Mouse (Mus musculus): ENCODE measurements around the gene Rpl31. TPM values are rescaled to one million over a fixed set of nuclear protein-coding genes. Genes with fewer than 3 reads are reported as not detected.

The Rpl31 gene
- polyA plus RNA-seq, 1 experiment, result 599 TPM

GRCm38 (mm10) chr1:39368267-39368841 is 712 bp downstream of the Rpl31 start:
- Histone ChIP-seq H3K27me3 (ENCODE audit: control insufficient read depth, insufficient read depth, low read length) (no peaks in the 10 kb centered on the region), H3K4me1 (ENCODE audit: control insufficient read depth, insufficient read depth, low read length) (no peaks in the 10 kb centered on the region), H3K27ac (ENCODE audit: insufficient read depth, low read length) (peak overlapping the region; percentile 35), H3K4me3 (replicated peaks; ENCODE audit: insufficient read depth, low read depth, low read length) (peak overlapping the region; percentile 93)
- no peak for DNase-seq
- WGBS, result under 1% methylated on average over 34 of the region's 34 CpGs
- TF ChIP-seq POLR2A (IDR thresholded peaks at IDR 0.05; ENCODE audit: borderline replicate concordance, insufficient read depth, low read length) (no peak), CTCF (IDR thresholded peaks at IDR 0.05; ENCODE audit: borderline replicate concordance, insufficient read depth, low read depth, low read length) (no peak)

GRCm38 (mm10) chr1:39370431-39370830 is 2.8 kb downstream of the Rpl31 start:
- Histone ChIP-seq H3K27me3 (ENCODE audit: control insufficient read depth, insufficient read depth, low read length) (no peaks in the 10 kb centered on the region), H3K27ac (ENCODE audit: insufficient read depth, low read length) (no peak overlapping the region), H3K4me3 (replicated peaks; ENCODE audit: insufficient read depth, low read depth, low read length) (no peak overlapping the region), H3K4me1 (ENCODE audit: control insufficient read depth, insufficient read depth, low read length) (no peaks in the 10 kb centered on the region)
- TF ChIP-seq CTCF (IDR thresholded peaks at IDR 0.05; ENCODE audit: borderline replicate concordance, insufficient read depth, low read depth, low read length) (no peak), POLR2A (IDR thresholded peaks at IDR 0.05; ENCODE audit: borderline replicate concordance, insufficient read depth, low read length) (no peak)
- DNase-seq, result peak in 1 of 2 experiments; percentile 4
- 92% methylated on average over 6 of the region's 6 CpGs for whole genome bisulfite sequencing

DNA sequence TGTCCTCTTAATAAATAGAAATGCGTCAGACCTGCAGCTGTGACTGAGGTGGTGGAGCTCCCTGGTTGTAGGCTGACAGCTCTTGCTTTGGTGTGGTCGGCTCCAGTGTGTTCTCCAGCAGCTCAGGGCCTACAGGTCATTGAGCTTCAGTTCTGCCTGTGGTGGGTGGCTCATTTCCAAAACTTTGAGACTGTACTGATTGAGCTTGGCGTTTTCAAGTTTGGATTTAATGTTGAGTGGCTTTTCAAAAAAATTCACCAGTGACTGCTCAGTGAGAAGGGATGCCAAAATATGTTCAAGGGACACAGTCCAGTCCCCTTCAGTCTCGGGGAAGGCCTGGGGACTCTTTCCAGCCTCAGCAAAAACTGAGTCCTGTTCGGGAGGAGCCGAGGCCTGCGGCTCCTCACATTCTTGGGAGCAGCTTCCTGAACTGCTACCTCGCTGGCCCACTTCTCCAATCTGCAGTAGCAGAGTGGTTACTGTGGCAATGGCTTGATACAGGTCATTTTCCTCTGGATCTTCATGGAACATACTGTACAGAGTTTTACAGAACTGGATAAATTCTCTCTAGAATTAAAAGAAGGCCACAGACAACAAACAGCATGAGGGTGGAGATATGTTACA is 4.7 kb downstream of the Rpl31 start:
- 55% methylated on average over 8 of the region's 8 CpGs for WGBS
- TF ChIP-seq CTCF (IDR thresholded peaks at IDR 0.05; ENCODE audit: borderline replicate concordance, insufficient read depth, low read depth, low read length) (no peak), POLR2A (IDR thresholded peaks at IDR 0.05; ENCODE audit: borderline replicate concordance, insufficient read depth, low read length) (no peak)
- DNase-seq, result peak in 1 of 2 experiments; percentile 10
- no peaks in the 10 kb centered on the region for H3K27me3 ChIP-seq (ENCODE audit: control insufficient read depth, insufficient read depth, low read length)
- H3K4me3 ChIP-seq (replicated peaks; ENCODE audit: insufficient read depth, low read depth, low read length), result no peak overlapping the region
- H3K4me1 ChIP-seq (ENCODE audit: control insufficient read depth, insufficient read depth, low read length), result no peaks in the 10 kb centered on the region; the same call in 1 of the 2 replicates
- no peak overlapping the region for H3K27ac ChIP-seq (ENCODE audit: insufficient read depth, low read length)

GRCm38 (mm10) chr1:39373378-39373777 is 5.7 kb downstream of the Rpl31 start:
- H3K27me3 ChIP-seq (ENCODE audit: control insufficient read depth, insufficient read depth, low read length), result no peaks in the 10 kb centered on the region
- WGBS, result 83% methylated on average over 4 of the region's 4 CpGs
- no peak for TF ChIP-seq POLR2A (IDR thresholded peaks at IDR 0.05; ENCODE audit: borderline replicate concordance, insufficient read depth, low read length)
- TF ChIP-seq CTCF (IDR thresholded peaks at IDR 0.05; ENCODE audit: borderline replicate concordance, insufficient read depth, low read depth, low read length), result no peak
- no peak overlapping the region for H3K27ac ChIP-seq (ENCODE audit: insufficient read depth, low read length)
- H3K4me3 ChIP-seq (replicated peaks; ENCODE audit: insufficient read depth, low read depth, low read length), result no peak overlapping the region
- no peaks in the 10 kb centered on the region; the same call in 1 of the 2 replicates for H3K4me1 ChIP-seq (ENCODE audit: control insufficient read depth, insufficient read depth, low read length)
- DNase-seq, result peak in 1 of 2 experiments; percentile 4

DNA sequence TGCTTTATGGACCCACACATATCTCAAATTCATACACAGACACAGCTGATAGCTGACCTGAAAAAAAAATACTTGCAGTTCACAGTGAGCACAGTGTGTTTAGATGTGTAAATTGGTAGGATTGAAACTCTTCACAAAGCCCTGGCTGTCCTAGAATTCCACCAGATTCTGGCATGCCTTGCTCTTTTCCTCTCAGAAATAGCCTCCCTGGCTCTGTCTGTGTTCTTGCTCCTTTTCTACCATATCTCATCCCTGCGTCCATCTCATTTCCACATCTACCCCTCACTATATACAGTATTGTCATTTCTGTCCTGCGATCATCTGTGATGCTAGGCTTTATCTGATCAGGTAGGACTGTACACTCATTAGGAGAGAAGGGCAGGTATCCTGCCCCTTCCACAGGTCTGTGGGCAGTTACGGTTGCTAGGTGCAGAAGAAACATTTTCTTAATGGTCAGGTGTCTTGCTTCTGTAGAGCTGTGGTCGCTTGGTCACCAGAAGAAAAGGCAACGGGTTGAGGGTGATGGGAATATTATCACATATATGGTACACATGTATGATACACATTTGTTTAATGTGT is 6.7 kb downstream of the Rpl31 start:
- H3K4me3 ChIP-seq (replicated peaks; ENCODE audit: insufficient read depth, low read depth, low read length), result no peak overlapping the region
- no peaks in the 10 kb centered on the region; the same call in 1 of the 2 replicates for H3K4me1 ChIP-seq (ENCODE audit: control insufficient read depth, insufficient read depth, low read length)
- H3K27me3 ChIP-seq (ENCODE audit: control insufficient read depth, insufficient read depth, low read length), result no peaks in the 10 kb centered on the region
- 85% methylated on average over 5 of the region's 5 CpGs for WGBS
- DNase-seq, result peak in 1 of 2 experiments; percentile 5
- TF ChIP-seq CTCF (IDR thresholded peaks at IDR 0.05; ENCODE audit: borderline replicate concordance, insufficient read depth, low read depth, low read length) (no peak), POLR2A (IDR thresholded peaks at IDR 0.05; ENCODE audit: borderline replicate concordance, insufficient read depth, low read length) (no peak)
- no peak overlapping the region for H3K27ac ChIP-seq (ENCODE audit: insufficient read depth, low read length)

DNA sequence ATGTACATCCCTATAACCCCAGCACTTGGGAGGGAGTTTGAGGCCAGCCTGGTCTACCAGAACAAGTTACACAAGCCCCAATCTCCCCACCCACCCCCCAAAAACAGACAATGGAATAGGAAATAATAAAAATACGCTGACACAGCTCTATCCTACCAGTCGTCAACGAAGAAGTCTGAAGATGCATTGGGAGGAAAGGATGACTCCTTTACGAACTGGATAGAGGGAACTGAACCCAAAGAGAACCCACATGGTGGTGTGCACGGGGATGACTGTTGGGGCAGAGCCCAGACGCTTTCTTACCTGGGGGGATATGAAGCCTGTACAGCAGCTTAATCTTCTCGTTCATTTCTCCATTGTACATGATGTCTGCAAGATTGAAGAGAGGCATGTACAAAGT is 8.5 kb downstream of the Rpl31 start:
- 78% methylated on average over 7 of the region's 7 CpGs for WGBS
- Histone ChIP-seq H3K27me3 (ENCODE audit: control insufficient read depth, insufficient read depth, low read length) (no peaks in the 10 kb centered on the region), H3K27ac (ENCODE audit: insufficient read depth, low read length) (no peak overlapping the region), H3K4me3 (replicated peaks; ENCODE audit: insufficient read depth, low read depth, low read length) (no peak overlapping the region), H3K4me1 (ENCODE audit: control insufficient read depth, insufficient read depth, low read length) (no peaks in the 10 kb centered on the region; the same call in none of the 2 replicates)
- TF ChIP-seq POLR2A (IDR thresholded peaks at IDR 0.05; ENCODE audit: borderline replicate concordance, insufficient read depth, low read length), result no peak
- no peak for TF ChIP-seq CTCF (IDR thresholded peaks at IDR 0.05; ENCODE audit: borderline replicate concordance, insufficient read depth, low read depth, low read length)
- peak in 1 of 2 experiments; percentile 4 for DNase-seq

DNA sequence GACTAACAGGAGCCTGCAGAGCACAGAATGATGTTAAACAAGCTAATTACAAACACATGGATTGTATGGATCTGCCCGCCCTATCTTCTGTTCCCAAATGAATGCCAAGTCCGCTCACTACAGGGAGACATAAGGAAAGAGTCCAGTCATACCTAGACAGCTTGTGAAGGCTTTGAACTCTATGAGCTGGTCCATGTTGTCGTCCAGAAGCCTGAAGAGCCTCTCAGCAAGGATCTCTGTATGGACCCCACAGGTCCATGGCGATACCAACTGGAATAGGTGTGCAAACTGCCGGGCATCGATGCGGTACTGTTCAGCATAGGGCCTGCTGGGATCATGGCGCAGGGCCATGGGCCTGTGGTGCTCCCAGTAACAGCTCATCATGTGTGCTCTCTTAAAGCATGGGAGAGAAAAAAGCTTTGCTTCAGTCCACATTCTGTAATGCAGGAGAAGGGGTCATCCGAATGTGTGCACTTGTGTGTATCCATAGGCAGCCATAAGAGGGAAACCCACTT is 9.1 kb downstream of the Rpl31 start:
- 20% methylated on average over 9 of the region's 9 CpGs for WGBS
- no peak overlapping the region for H3K4me3 ChIP-seq (replicated peaks; ENCODE audit: insufficient read depth, low read depth, low read length)
- H3K27ac ChIP-seq (ENCODE audit: insufficient read depth, low read length), result no peak overlapping the region
- TF ChIP-seq CTCF (IDR thresholded peaks at IDR 0.05; ENCODE audit: borderline replicate concordance, insufficient read depth, low read depth, low read length) (no peak), POLR2A (IDR thresholded peaks at IDR 0.05; ENCODE audit: borderline replicate concordance, insufficient read depth, low read length) (no peak)
- no peaks in the 10 kb centered on the region; the same call in none of the 2 replicates for H3K4me1 ChIP-seq (ENCODE audit: control insufficient read depth, insufficient read depth, low read length)
- no peaks in the 10 kb centered on the region for H3K27me3 ChIP-seq (ENCODE audit: control insufficient read depth, insufficient read depth, low read length)
- DNase-seq, result peak; percentile 54 to 65

Measured in cerebellum, adult 2 months (tissue).